Mouse (Mus musculus): ENCODE measurements around the gene Ptges3.

Ptges3 gene

DNA sequence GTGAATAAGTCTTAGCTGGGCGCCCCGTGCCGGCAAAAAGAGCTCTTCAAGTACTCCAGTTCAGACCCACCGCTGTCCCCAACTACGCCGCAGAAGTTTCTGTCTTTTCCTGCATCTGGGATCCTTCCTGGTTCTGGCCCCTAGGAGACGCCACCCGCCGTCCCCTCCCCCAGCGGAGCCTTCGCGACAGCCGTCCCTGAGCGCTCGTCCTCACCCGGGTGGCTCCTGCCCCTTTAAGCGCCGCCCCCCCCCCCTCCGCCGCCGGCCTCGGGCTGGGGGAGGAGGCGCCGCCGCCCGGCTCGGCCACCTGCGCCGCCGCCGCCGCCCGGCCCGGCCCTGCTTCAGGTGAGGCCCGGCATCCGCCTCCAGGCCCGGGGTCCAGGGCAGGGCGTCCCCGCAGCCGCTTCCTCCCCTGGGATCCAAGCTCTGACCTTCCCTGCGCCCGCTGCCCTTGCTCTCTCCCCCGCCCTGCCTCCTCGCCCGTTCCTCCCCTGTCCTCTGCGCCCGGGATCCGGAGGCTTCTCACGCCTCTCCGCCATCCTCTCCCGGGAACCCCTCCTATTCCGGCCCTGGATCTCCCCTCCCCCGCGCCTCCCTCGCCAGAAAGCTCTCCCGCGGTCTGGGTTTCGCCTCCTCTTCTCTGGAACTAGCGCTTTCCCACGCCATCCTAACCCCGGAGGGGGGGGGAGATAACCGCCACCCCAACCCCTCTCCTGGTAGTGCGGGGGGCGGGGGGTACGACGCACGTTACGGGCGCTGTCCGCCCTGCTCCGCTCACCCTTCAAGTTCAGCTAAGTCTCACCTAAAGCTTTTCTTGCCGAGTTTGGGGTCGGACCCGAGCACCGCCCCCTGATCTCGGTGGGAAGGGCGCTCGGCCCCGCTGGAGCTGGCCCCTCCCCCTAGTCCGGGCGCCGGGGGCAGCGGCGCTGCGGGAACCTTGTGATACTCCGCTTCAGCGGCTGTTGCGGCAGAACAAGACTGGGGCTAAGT lies 34.0 kb downstream of the Ptges3 start:
- peak; percentile 92 for DNase-seq

DNA sequence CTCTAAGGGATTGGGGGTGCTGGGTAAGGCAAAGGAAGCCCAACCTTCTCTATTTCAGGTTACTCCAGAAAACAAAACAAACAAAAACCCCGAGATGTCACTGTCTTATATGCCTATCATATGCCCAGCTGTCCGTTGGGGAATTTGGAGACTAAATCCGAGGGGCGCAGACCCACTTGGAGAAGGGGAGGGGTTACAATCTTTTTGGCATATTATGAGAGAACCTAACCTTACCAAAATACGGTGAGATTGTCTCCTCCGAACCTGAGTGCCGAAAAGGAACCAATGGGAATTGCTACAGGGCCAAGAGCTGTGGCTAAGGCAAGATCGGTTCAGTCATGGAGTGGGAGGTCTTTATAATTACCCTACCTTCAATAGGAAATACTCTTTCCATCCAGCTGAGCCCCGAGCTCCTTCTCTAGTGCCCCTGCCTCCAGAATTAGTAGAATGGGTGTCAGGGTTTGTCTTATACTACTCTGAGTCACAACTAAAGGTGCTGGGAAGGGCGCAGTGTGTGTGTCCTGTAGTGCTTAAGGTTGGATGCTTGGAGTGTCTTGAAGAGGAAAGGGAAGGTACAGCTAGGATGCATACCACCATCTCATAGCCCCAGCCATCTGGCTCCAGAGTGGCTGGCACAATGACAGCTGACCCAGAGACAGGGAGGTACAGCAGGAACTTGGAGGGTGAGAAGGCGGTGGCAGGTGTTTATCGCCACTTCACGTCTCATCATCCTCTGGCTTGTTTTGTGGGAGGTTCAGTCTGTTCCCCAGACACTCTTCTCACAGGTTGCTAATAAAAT lies 34.9 kb downstream of the Ptges3 start:
- DNase-seq, result peak; percentile 56

DNA sequence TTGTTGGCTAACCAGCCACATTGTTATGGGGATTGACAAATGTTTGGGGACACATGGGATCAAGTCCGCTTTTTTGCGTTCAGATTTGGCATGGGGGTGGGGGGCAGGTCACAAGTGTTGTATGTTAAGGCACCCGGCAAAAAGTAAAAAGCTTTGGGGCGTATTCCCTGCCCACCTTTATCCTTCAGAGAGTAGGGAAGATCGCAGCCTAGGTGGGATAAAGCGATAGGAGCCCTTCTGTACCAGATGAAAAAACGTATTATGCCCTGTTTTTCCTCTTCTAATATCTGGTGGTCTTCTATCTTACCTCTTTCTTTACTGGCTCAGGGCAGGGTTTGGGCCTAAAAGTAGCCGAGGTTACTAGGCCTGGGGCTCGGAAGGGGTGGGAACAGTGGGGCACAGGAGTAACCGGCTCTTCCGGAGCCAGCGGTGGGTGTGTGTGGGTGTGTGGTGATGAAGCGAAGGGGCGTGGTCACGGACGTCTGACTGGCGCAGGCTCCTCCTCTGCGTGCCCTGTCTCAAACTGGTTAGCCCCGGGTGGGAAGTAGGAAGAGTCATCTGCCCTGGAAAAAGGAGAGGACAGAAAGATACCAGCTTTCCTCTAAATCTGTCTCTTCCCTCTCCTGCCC lies 35.7 kb downstream of the Ptges3 start:
- DNase-seq, result peak; percentile 94

DNA sequence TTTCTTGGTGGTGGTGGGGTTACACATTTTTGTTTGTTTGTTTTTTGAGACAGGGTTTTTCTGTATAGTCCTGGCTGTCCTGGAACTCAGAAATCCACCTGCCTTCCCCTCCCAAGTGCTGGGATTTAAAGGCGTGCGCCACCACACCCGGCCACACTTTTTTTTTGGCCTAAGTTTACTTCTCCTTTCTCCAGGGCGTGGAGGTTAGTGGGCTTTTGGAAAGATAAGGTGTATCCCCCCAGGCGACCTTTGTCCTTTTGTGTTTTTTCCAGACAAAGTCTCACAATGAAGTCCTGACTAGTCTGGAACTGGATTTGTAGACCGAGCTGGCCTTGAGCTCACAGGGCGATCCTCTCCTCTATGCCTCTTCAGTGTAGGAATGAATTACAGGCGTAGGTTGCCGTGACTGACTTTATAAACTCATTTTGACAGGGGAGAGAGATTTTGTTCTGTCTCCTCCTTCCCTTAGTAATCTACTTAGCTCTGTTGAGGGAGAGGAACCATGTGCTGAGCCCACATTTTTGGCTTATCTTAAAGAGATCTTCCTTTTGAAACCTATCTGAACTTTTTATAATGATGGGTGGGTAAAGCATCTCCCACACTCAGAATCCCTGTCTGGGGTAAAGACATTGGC lies 36.4 kb downstream of the Ptges3 start:
- no peak for DNase-seq

DNA sequence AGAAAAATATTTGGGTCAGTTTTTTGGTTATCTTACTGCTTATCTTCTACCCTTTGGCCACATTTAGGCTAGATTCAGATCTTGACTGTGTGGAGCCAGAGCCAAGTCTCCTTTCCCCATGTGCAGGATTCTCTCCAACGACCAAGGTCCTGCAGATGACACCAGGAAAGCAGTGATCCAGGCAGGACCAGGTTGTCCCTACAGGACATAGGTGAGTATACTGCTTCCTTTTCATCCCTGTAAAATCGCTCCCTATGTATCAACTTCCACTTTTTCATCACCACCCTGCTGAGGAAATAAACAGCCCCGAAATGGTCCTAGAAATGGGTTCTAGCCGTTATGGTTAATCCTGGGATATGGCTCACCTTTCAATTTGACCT lies 37.5 kb downstream of the Ptges3 start:
- DNase-seq, result no peak

DNA sequence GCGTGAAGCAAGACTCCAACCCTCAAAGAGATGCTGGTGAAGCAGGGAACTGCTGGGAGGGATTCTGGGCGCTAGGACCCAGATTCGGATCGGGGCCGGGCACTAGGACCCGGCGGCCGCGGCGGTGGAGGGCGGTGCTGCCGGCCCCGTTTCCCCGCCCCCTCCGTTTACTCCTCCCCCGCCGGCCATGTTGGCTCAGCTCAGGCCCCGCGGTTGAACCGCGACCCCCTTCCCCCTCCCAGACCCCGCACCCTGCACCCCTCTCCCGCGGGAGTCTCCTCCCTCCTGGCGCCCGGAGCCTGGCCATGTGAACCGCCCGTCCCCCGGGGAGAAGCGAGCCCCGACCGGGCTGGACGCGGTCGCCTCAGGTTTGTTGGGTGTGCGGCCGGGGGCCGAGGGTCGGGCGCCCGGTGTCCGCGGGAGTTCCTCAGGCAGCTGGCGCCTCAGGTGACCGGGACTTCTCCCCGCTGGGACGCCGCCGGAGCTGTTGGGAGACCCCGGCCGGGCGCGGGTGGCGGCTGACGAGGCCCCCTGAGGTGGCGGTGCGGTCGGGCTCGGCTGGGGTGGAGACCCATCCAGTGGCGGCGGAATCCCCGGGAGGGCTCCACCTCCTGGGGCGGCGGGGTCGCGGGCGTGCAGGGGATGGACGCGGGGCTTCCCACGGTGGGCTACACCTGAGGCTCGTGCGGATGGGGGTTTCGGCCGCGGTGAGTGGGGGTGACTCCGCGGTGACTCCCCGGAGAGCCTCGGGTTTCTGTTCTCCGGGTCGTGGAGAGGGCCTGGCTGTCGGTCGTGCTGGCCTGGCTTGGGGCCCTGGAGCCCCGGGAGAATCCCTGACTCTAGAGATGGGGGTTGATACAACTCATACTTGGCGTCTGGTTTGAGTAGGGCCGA lies 38.2 kb downstream of the Ptges3 start:
- peak; percentile 95 for DNase-seq

DNA sequence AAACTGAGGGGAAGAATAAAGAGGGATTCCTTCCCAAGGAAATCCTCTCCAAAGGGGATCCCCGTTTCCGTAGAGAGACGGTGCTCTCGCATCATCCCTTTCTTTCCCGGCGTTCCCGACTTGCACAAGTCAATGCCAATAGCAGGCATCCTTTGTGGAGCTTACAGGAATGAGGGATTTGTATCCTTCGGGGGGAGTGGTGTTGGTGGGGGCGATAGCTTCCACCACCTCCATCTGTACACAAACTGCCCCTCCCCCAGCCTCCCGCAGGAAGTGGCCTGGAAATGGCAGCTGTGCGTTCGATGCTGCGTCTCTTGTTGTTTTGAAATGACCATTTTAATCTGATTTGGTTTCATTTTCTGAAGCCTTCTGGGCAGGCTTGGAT lies 38.8 kb downstream of the Ptges3 start:
- DNase-seq, result peak; percentile 84

DNA sequence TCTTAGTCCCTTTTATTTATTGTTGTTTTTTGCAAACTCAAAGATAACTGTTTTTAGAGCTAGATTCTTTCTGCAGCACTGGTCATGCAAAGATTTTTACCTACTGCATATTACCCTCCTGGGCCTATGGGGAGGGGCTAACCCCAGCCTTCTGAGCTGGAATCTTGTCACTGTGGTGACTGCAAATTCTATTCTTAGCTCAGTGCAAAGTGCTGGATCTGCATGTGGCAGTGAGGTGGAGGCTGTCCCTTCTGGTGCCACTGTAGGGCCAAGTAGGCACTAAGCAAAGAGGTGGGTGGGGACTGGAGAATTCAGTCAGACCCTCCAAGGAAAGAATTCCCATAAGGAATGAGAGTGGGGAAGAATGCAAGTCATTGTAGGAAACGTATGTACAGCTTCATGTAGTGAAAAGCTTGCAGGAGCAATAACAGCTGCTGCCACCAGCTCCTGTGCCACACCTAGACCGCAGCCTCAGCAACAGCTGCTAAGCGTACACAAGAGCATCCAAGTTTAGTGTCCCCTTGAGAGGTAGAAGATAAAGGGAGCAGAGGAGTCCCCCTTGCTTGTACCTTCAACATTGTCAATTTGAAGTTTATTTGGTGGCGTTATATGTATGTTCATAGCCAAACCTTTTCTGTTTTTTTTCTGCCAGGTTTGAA lies 51.5 kb downstream of the Ptges3 start:
- no peak for DNase-seq

DNA sequence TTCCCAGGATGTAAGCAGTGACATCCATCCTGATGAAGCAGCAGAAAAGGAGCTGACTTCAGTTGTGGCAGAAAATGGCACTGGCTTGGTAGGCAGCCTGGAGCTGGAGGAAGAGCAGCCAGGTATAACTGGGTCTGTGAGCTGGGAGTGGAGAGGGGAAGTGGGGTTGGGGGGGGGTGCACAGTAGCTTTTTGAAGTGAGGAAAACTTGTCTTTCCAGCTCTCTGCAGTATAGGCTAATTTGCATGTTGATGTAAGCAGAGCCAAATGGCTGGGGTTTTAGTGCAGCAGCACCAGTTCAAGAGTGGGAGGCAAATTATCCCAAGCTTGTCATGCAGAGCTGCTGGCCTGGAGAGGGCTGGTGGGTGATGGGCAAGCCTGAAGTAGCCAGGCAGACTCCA lies 52.5 kb downstream of the Ptges3 start:
- no peak for DNase-seq

DNA sequence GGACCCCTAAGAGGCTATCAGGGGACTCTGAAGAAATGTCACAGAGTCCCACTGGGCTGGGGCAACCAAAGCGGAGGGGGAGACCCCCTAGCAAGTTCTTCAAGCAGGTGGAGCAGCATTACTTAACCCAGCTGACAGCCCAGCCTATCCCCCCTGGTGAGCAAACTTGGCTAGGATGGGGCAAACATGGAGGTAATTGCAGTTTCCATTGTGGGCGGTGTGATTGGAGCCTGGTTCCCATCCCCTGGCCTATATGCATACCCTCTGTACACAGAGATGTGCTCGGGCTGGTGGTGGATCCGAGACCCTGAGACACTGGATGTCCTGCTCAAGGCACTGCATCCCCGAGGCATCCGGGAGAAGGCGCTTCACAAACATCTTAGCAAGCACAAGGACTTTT lies 65.1 kb downstream of the Ptges3 start:
- no peak for DNase-seq

DNA sequence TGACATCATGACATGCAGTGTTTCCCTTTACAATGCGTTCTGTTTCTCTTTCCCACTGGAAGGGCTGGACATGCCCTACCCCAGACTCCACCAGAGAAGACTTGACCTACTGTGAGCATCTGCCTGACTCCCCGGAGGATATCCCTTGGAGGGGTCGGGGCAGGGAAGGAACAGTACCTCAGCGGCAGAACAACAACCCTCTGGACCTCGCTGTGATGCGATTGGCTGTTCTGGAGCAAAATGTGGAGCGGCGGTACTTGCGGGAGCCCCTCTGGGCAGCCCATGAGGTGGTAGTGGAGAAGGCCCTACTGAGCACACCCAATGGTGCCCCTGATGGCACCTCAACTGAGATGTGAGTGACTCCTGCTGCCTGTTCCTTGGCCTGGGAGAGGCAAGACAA lies 66.1 kb downstream of the Ptges3 start:
- DNase-seq, result no peak

DNA sequence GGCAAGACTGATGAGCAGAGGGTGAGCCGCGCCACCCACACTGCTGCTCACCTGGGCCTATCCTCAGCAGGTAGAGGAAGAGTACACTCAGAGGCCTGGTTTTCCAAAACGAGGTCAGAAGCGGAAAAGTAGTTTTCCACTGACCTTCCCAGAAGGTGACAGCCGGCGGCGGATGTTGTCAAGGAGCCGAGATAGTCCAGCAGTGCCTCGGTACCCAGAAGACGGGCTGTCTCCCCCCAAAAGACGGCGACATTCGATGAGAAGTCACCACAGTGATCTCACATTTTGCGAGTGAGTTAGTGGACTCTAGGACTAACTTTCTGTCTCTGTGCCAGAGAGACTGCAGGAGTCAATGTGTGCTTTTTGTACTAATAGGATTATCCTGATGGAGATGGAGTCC lies 67.2 kb downstream of the Ptges3 start:
- DNase-seq, result no peak

Measured in kidney, postnatal 10 days (tissue).